Mouse (Mus musculus): ENCODE results near the gene Npepl1. TPM values are rescaled to one million over a fixed set of nuclear protein-coding genes. Genes with fewer than 3 reads are reported as not detected.

Gene Npepl1
- total and polyA plus RNA-seq, 3 experiments, result 37.2 to 93.6 (median 90.8) TPM

DNA sequence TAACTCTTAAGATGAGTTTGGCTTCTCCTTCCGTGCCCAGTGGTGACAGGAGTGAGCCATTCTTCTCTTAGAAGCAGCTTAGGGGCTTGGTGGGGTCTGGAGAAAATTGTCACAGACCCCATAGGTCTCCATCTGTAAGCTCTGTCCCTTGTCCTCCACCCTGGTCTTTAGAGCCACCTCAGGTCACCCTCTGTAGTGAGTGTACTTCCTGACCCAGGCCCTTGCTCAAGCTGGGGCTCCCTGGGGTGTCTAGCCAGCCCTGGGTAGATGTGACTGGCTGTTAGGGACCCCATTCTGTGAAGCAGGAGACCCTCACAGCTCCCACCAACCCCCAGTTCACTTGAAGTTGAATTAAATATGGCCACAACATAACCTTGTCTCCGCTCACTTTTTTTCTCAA is 12.2 kb downstream of the Npepl1 start:
- no peak for DNase-seq (ENCODE audit: extremely low read depth)
- in situ Hi-C loops (cut with MboI; ENCODE audit: low pct_ligation_motif_present, low pct_unique_long_range_greater_than_20kb, low sequenced_read_pairs), result loop anchor here (25.0 kb wide), 1 partner anchor 310 kb away; no protein-coding TSS in a partner anchor
- no peak overlapping the region for H3K9ac ChIP-seq (ENCODE audit: insufficient read depth, low read depth)

DNA sequence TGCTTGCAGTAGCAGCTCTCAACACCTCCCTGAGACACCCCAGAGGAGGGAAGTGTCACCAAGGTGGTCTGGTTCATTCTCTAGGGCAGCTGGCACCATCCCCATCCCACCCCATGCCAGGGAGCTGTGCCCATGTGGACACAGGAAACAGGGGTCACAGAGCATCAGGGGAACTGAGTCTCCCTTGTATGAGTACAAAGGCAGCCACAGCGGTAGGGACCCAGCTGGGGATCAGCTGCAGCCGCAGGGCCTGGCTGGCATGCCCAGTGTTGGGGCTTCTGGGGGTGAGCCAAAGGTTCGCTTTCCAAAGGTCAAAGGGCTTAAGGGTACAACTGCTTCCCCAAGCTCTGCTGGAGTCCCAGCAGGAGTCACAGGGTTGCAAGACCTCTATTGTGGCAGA is 13.6 kb downstream of the Npepl1 start:
- no peaks in the 10 kb centered on the region for H3K79me2 ChIP-seq (replicated peaks; ENCODE audit: control insufficient read depth, extremely low read depth, insufficient read depth, poor library complexity, severe bottlenecking)
- peaks cover 1% of the 10 kb centered on the region for H3K27me3 ChIP-seq (replicated peaks)
- H3K4me2 ChIP-seq (ENCODE audit: insufficient read depth, low read depth, poor library complexity, severe bottlenecking), result no peak overlapping the region
- no peak for DNase-seq (ENCODE audit: extremely low read depth)
- H3K27ac ChIP-seq (ENCODE audit: insufficient read depth, low read depth), result no peak overlapping the region
- in situ Hi-C loops (cut with MboI; ENCODE audit: low pct_ligation_motif_present, low pct_unique_long_range_greater_than_20kb, low sequenced_read_pairs) (loop anchor here (25.0 kb wide), 1 partner anchor 311 kb away; no protein-coding TSS in a partner anchor), dilution Hi-C loops (cut with MboI; ENCODE audit: extremely low pct_ligation_motif_present, extremely low pct_unique_long_range_greater_than_20kb, low sequenced_read_pairs) (no loop called here)
- peaks cover 54 to 66% of the 10 kb centered on the region in 2 experiments for H3K36me3 ChIP-seq (replicated peaks in 1 of 2; ENCODE audit: control insufficient read depth in 1 of 2, insufficient read depth in 1 of 2, low read length in 1 of 2)
- no peak for TF ChIP-seq CHD2 (IDR thresholded peaks at IDR 0.05; ENCODE audit: low read length)
- TF ChIP-seq JUND (conservative IDR thresholded peaks at IDR 0.05; ENCODE audit: low read depth, low read length), result no peak
- no peak for TF ChIP-seq JUN (IDR thresholded peaks at IDR 0.05; ENCODE audit: insufficient read depth, low read depth, low read length)
- no peak for TF ChIP-seq CTCF (conservative IDR thresholded peaks at IDR 0.05 in 1 of 2, IDR thresholded peaks at IDR 0.05 in 1 of 2; ENCODE audit: low read depth in 2 of 2, low read length in 2 of 2)
- TF ChIP-seq GABPA (IDR thresholded peaks at IDR 0.05; ENCODE audit: insufficient replicate concordance, low read depth, low read length), result no peak
- H3K9me3 ChIP-seq (replicated peaks; ENCODE audit: low read length), result peaks cover 22% of the 10 kb centered on the region
- H3K4me3 ChIP-seq (replicated peaks in 1 of 3; ENCODE audit: low read depth in 2 of 3, low read length in 2 of 3, poor library complexity in 1 of 3), result no peak overlapping the region
- no peaks in the 10 kb centered on the region for H3K4me1 ChIP-seq (ENCODE audit: control insufficient read depth in 1 of 2, insufficient read depth in 2 of 2)
- no peak overlapping the region for H3K9ac ChIP-seq (ENCODE audit: insufficient read depth, low read depth)

More for the DNA sequence above, 12.2 kb downstream of the Npepl1 start:
- TF ChIP-seq MAX (IDR thresholded peaks at IDR 0.05; ENCODE audit: low read length) (no peak), POLR2AphosphoS2 (IDR thresholded peaks at IDR 0.05; ENCODE audit: low read depth, low read length) (no peak), JUND (conservative IDR thresholded peaks at IDR 0.05; ENCODE audit: low read depth, low read length) (no peak), ZKSCAN1 (IDR thresholded peaks at IDR 0.05; ENCODE audit: borderline replicate concordance, low read depth, low read length) (no peak)
- Histone ChIP-seq H3K4me2 (ENCODE audit: insufficient read depth, low read depth, poor library complexity, severe bottlenecking) (no peak overlapping the region), H3K27ac (ENCODE audit: insufficient read depth, low read depth) (no peak overlapping the region), H3K27me3 (replicated peaks) (no peaks in the 10 kb centered on the region), H3K79me2 (replicated peaks; ENCODE audit: control insufficient read depth, extremely low read depth, insufficient read depth, poor library complexity, severe bottlenecking) (no peaks in the 10 kb centered on the region), H3K9me3 (replicated peaks; ENCODE audit: low read length) (peaks cover 22% of the 10 kb centered on the region), H3K4me3 (replicated peaks in 1 of 3; ENCODE audit: low read depth in 2 of 3, low read length in 2 of 3, poor library complexity in 1 of 3) (no peak overlapping the region), H3K4me1 (ENCODE audit: control insufficient read depth in 1 of 2, insufficient read depth in 2 of 2) (no peaks in the 10 kb centered on the region), H3K36me3 (replicated peaks in 1 of 2; ENCODE audit: control insufficient read depth in 1 of 2, insufficient read depth in 1 of 2, low read length in 1 of 2) (peaks cover 64 to 80% of the 10 kb centered on the region in 2 experiments)
- dilution Hi-C loops (cut with MboI; ENCODE audit: extremely low pct_ligation_motif_present, extremely low pct_unique_long_range_greater_than_20kb, low sequenced_read_pairs), result no loop called here

DNA sequence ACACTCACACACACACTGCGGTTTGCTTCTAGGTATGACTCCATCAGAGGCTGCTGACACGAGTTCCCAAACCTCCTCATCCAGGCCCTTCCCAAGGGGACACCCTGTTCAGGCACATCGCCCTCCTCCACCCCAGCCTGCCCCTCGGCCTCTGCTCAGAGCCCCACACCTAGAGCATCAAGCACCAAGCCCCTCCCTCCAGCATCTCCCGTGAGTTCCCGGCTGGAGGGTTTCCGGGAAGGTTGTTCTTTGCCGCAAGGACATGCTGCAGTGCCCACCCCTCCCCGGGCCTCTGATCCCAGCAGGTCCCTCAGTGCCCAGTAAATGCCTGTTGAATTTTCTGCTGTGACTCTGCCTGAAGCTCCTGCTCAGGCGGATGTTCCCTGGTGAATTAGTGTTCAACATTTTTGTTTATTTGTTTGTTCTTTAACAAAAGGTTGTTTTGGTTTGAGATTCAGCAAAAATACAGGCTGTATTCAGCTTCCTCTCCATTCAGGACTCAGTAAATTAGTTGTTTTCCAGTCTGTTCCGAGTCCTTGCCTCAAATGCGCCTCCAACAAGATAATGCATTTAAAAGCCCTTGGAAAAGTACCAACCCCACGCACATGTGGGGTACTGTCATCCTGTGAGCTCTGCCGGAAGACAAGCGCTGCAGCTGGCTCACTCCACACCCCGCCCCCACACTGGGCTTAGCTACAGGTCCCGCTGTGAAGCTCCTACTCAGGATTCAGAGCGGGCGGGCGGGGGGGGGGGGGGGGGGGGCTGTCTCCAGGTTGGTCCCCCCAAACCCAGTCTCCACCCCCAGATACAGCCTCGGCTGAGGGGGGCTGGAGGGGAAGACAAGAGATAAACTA is 16.6 kb downstream of the Npepl1 start:
- H3K4me1 ChIP-seq (ENCODE audit: control insufficient read depth in 1 of 2, insufficient read depth in 2 of 2), result no peaks in the 10 kb centered on the region
- dilution Hi-C loops (cut with MboI; ENCODE audit: extremely low pct_ligation_motif_present, extremely low pct_unique_long_range_greater_than_20kb, low sequenced_read_pairs) (no loop called here), in situ Hi-C loops (cut with MboI; ENCODE audit: low pct_ligation_motif_present, low pct_unique_long_range_greater_than_20kb, low sequenced_read_pairs) (no loop called here)

More for the DNA sequence above, 16.6 kb downstream of the Npepl1 start:
- Histone ChIP-seq H3K27me3 (replicated peaks) (peaks cover 19% of the 10 kb centered on the region), H3K36me3 (replicated peaks in 1 of 2; ENCODE audit: control insufficient read depth in 1 of 2, insufficient read depth in 1 of 2, low read length in 1 of 2) (peaks cover 24 to 36% of the 10 kb centered on the region in 2 experiments), H3K9me3 (replicated peaks; ENCODE audit: low read length) (peaks cover 22% of the 10 kb centered on the region), H3K4me3 (replicated peaks in 1 of 3; ENCODE audit: low read depth in 2 of 3, low read length in 2 of 3, poor library complexity in 1 of 3) (no peak overlapping the region), H3K4me2 (ENCODE audit: insufficient read depth, low read depth, poor library complexity, severe bottlenecking) (no peak overlapping the region), H3K27ac (ENCODE audit: insufficient read depth, low read depth) (no peak overlapping the region), H3K79me2 (replicated peaks; ENCODE audit: control insufficient read depth, extremely low read depth, insufficient read depth, poor library complexity, severe bottlenecking) (no peaks in the 10 kb centered on the region), H3K9ac (ENCODE audit: insufficient read depth, low read depth) (no peak overlapping the region)
- TF ChIP-seq MXI1 (IDR thresholded peaks at IDR 0.05; ENCODE audit: low read depth, low read length) (no peak), ZMIZ1 (IDR thresholded peaks at IDR 0.05; ENCODE audit: low read depth, low read length) (no peak), CTCF (conservative IDR thresholded peaks at IDR 0.05 in 1 of 2, IDR thresholded peaks at IDR 0.05 in 1 of 2; ENCODE audit: low read depth in 2 of 2, low read length in 2 of 2) (no peak), PAX5 (IDR thresholded peaks at IDR 0.05; ENCODE audit: low read length) (no peak), GABPA (IDR thresholded peaks at IDR 0.05; ENCODE audit: insufficient replicate concordance, low read depth, low read length) (no peak), MAX (IDR thresholded peaks at IDR 0.05; ENCODE audit: low read length) (no peak), SMC3 (IDR thresholded peaks at IDR 0.05; ENCODE audit: low read depth, low read length) (no peak), USF2 (conservative IDR thresholded peaks at IDR 0.05; ENCODE audit: low read depth, low read length) (no peak), SIN3A (IDR thresholded peaks at IDR 0.05; ENCODE audit: low read length) (no peak), JUND (conservative IDR thresholded peaks at IDR 0.05; ENCODE audit: low read depth, low read length) (no peak), IRF4 (IDR thresholded peaks at IDR 0.05; ENCODE audit: low read depth, low read length) (no peak), MEF2A (IDR thresholded peaks at IDR 0.05; ENCODE audit: borderline replicate concordance, low read depth, low read length) (no peak), TBP (conservative IDR thresholded peaks at IDR 0.05; ENCODE audit: low read depth, low read length) (no peak), EP300 (IDR thresholded peaks at IDR 0.05; ENCODE audit: low read length) (no peak), MYC (IDR thresholded peaks at IDR 0.05; ENCODE audit: low read depth, low read length) (no peak), RCOR1 (conservative IDR thresholded peaks at IDR 0.05; ENCODE audit: low read depth, low read length) (no peak), UBTF (IDR thresholded peaks at IDR 0.05; ENCODE audit: low read depth, low read length) (no peak), ZKSCAN1 (IDR thresholded peaks at IDR 0.05; ENCODE audit: borderline replicate concordance, low read depth, low read length) (no peak)
- no peak for DNase-seq (ENCODE audit: extremely low read depth)
